Mouse (Mus musculus): ENCODE results near the gene Serpinb1c.
"Not testable (repeated sequence)": the region's sequence is repeated elsewhere in the genome, so short reads cannot be mapped to it uniquely, and the experiment has no call there.

DNA sequence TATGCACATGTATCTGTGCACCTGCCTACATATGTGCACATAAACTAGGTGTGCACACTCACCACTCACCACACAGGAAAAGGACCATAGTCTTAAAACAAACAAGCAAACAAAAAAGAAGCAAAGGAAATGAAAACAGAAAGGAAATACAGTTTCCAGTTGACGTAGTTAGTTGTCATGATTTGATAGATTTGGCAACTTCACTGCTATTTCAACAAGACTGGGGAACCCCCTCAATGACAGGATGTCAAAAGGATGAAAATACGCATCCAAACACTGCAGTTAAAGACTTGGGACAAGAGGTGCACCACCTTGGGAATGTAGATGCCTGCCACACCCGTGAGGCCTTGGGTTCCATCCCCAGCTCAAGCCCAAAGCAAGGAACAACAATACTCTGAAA, 33.5 kb downstream of the Serpinb1c start:
- not testable (repeated sequence) for TF ChIP-seq CTCF (IDR thresholded peaks at IDR 0.05; ENCODE audit: low read depth, low read length); TAL1 (conservative IDR thresholded peaks at IDR 0.05; ENCODE audit: low read depth, low read length)
